Mouse (Mus musculus): ENCODE measurements around the gene Nacc2. TPM values are rescaled to one million over a fixed set of nuclear protein-coding genes. Genes with fewer than 3 reads are reported as not detected.

Gene Nacc2
- under 1 TPM; 0.47 to 0.78 (median 0.57) TPM for polyA plus RNA-seq (2017; shearing (Covaris generic))

DNA sequence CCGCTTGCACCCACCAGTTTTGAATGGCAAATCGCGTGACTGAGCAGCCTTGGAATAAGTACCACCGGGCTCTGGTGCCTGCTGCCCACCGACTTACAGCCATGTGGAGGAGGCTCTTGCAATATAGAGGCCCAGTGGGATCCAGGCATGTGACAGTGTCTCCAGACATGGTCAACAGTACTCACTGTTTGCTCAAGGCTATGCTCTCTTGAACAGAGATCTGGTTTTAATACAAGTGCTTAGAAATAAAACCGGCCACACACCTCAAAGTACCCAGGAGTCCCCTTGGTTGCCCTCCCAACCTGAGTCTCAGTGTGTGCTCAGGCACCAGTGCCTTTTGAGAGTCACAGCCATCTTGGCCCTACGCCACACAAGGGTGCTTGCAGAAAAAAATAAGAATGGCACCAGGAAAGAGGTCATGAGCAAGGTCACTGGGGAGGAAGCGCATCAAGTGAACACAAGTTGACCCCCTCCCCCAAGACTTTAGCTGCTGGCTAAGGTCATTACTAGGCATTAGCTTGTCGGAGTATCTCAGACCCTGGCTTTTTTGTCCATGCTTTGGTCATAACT, at the start of gene Nacc2:
Nacc2 (minus strand) TSS at position 142 of the 570 bp plus-strand sequence.
- no peak for ATAC-seq

- no peak for ATAC-seq
These were observed 49.1 kb upstream of the Nacc2 start for GRCm38 (mm10) chr2:26172166-26172565.

DNA sequence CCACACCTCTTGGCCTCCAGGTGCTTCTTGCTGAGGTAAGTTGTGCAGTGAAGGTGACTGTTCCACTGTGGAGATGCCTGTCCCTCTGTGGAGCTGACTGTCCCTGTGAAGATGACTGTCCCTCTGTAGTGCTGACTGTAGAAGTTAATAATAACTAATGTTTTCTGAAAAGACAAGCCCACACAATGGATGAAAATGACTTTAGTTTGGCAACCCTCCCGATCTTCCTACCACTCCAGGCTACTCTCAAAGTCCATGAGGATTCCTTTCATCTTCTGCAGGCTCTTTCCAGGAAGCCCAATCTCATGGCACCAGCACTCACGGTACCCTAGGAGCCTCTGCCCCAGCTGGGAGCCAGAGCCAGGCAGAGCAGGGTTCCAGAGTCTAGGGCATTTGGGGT, 47.4 kb upstream of the Nacc2 start:
- no peak for ATAC-seq

GRCm38 (mm10) chr2:26168843-26169579, 46.0 kb upstream of the Nacc2 start:
- no peak for ATAC-seq

- ATAC-seq, result no peak
These were observed 43.9 kb upstream of the Nacc2 start for GRCm38 (mm10) chr2:26166890-26167289.

- no peak for ATAC-seq
These were observed 35.0 kb upstream of the Nacc2 start for GRCm38 (mm10) chr2:26158064-26158463.

GRCm38 (mm10) chr2:26156191-26156977, 33.4 kb upstream of the Nacc2 start:
- ATAC-seq, result no peak

GRCm38 (mm10) chr2:26155737-26156136, 32.7 kb upstream of the Nacc2 start:
- no peak for ATAC-seq

DNA sequence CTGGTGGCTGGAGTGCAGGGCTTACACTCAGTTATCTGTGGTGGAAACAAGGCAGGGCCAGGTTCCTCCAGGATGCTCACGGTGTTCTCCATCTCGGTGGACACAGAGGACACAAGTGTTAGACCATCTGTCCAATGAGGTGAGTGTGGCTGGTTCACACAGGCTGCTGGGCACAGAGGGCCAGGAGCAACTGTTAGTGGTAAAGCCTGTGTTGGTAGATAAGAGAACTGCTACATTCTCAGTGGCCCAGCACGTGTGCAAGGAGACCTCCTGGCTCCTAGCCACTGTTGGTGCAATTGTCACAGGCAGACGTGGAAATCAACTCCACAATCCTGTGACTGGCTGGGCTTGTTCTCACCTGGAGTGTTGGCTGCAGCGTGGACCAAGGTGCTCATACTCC, 31.6 kb upstream of the Nacc2 start:
- ATAC-seq, result no peak

DNA sequence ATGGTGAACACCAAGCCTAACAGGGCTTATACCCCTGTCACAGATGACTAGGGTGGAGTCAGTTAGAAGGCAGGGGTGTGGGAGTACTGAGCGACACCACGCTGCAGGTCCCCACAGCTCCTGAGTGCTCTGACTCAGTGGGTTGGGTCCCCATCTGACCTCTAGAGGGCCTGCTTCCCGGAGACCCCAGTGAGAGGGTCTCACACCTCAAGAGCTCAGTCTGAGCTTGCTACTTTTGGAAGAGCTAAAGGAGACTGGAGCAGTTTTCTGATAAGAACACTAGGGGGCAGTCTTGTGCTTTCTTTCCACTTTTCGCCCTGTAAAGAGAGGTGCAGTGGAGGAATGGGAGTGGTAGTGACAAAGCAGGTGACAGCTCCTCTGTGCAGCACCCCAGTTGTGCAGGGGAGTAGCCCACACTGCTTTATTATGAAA, 30.9 kb upstream of the Nacc2 start:
- no peak for ATAC-seq

DNA sequence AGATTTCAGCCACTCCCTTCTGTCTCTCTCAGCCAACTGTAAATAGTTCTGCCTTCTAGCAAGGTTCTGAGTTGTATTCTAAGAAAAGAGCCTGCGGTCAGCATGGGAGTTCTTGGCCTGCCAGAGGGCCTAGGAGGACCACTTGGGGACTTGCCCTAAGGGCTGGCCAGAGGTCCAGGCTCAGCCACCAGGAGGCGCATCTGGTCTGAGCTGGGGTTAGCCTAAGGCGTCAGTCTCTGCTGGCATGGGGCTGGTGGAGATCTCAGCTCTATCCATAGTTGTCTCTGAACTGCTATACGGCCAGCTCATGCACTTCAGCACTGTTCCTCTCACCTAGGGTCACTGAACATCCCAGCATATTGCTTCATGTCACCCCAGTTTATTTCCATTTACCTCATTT, 30.3 kb upstream of the Nacc2 start:
- no peak for ATAC-seq

- ATAC-seq, result no peak
These were observed 24.8 kb upstream of the Nacc2 start for GRCm38 (mm10) chr2:26147706-26148370.

GRCm38 (mm10) chr2:26146337-26147042, 23.5 kb upstream of the Nacc2 start:
- no peak for ATAC-seq

DNA sequence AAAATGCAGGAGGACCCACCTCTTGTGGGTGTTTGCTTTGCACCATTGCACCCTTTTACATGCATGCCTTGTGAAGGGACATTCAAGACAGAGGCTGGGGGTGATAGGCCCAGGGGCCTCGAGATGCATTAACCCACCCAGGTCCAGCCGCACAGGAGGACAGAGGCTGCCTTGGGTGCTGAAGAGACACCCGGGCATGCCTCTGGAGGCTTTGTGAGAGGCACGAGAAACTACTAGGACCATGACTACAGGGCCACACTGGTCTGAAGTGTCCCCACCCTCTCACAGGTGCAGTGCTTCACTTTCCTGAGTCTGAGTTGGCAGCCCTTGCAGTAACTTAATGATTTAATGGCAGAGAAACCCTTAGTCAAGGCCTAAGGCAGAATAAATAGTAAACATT, 22.1 kb upstream of the Nacc2 start:
- ATAC-seq, result no peak

DNA sequence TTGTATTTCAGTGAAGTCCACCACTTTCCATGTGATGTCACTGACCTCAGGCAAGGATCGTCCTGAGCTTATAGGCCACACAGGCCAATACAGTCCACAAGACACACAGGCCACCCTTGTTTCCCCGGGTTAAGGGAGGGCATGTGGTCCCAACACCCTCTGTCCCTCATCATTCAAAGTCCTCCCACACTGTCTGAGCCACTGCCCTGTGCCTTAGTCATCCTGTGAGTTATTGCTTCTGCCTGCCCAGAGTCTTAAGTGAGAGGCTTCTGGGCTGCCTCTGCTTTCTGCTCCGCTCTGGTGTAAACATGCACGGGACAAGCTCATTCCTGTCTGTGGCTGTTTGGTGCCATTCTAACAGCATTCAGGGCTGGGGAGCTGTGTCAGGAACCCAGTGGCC, 21.3 kb upstream of the Nacc2 start:
- no peak for ATAC-seq

GRCm38 (mm10) chr2:26143556-26143955, 20.5 kb upstream of the Nacc2 start:
- ATAC-seq, result no peak

GRCm38 (mm10) chr2:26142986-26143385, 20.0 kb upstream of the Nacc2 start:
- ATAC-seq, result no peak

DNA sequence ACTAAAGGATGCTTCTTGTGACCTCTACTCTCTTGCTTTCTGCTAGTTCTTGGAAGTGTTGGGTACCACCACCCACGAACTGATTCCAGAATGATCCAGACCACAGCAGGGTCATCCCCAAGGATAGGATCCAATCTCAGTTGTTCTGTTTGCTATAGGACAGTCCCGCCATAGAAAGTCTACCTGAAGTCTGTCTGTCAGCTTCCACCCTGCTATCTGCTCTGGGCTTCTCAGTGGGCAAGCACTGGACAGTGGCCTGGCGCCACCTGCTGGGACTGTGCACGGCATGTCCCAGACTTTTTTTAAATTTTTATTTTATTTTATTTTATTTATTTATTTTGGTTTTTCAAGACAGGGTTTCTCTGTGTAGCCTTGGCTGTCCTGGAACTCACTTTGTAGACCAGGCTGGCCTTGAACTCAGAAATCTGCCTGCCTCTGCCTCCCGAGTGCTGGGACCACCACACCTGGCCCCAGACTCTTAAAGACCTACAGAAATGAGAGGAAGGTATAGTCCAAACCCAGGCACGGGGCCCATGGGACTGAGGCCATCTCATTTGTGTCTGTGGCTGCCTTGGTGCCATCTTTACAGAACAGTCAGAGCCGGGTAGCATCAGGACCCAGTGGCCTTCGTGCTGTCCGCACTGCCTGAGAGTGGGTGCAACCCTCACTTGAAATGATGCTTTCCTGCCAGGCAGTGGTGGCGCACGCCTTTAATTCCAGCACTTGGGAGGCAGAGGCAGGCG, 19.0 kb upstream of the Nacc2 start:
- ATAC-seq, result no peak

GRCm38 (mm10) chr2:26140903-26141302, 17.9 kb upstream of the Nacc2 start:
- ATAC-seq, result peak; percentile 16

DNA sequence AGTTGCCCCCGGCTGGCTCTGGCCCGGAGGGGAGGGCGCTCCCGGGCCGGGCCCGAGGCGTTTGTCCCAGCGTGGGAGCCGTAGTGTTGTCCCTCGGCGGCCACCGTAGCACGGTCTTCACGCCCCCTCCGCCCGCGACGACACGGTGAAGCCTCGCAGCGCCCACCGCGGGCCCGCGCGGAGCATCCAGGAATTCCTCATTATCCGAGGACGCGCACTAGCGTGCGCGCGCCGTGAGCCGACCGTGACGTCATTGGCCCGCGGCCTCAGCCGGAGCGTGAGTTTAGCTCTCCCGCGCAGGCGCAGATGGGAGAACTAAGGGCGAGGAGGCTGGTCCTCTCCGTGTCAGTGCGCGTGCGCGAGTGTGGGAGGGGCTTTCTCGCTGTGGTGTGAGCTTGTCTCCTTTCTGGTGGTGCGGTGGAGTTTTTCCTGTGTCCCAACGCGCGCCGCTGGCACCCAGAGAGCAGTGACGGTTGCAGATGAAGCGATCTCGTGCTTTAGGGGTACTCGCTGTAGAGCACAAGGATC, 17.3 kb upstream of the Nacc2 start:
- peak; percentile 77 for ATAC-seq

DNA sequence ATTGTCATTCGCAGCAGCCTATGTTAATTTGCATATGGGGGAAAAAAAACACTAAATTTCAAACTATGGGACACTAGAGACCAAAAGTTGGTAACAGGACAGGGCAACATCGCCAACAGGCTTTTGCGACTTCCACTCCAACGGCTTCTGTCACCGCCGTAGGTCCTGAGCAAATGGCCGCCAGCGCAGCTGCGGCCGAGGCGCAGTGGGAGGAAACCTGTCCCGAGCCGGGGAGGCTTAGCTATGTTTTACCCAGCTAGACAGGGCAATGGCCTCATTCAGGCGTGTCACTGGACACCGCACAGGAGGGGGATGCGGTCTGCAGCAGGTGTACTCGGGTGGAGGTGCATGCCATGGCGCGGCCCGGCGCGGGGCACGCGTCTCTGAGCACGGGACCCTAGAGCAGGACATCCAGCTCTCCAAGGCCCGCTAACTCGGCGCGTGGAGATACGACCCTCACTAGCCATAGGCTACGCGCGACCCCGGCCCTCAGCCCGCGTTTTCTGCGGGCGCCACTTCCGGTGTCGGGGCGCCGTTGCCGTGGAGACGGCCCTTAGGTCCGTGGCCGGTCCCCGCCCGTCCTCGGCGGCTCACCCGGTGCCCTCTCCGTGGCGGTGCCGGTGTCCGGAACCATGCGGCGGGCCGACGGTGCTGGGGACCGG, 16.7 kb upstream of the Nacc2 start:
- ATAC-seq, result peak; percentile 45

Data from inflammation-experienced regulatory T-cells, adult 6 months (primary cell).